Mouse (Mus musculus) embryonic facial prominence, embryonic 12.5 days (tissue): ENCODE data around the gene Wdr91. TPM values are rescaled to one million over a fixed set of nuclear protein-coding genes. Genes with fewer than 3 reads are reported as not detected.

Experiments
- ATAC-seq: fragments of 200-750 bp; cut with Nextera tagmentation; 2 replicates; pipeline ENCODE4 v1.8.0; 2017; ENCODE audit not compliant: insufficient number of reproducible peaks, insufficient read depth, low FRiP score, low TSS enrichment
- H3K27ac ChIP-seq: fragments of 300-500 bp; sonication (generic); 2 replicates; pipeline ENCODE4 v1.5.1; 2016; ENCODE audit warnings: mild to moderate bottlenecking
- H3K27me3 ChIP-seq: fragments of 300-500 bp; sonication (generic); 2 replicates; pipeline ENCODE4 v1.6.1; 2016; ENCODE audit warnings: mild to moderate bottlenecking, moderate library complexity
- H3K36me3 ChIP-seq: fragments of 300-500 bp; sonication (generic); 2 replicates; pipeline ENCODE4 v1.6.1; 2016; ENCODE audit warnings: mild to moderate bottlenecking
- H3K4me1 ChIP-seq: fragments of 300-500 bp; sonication (generic); 2 replicates; pipeline ENCODE4 v1.6.1; 2016
- H3K4me2 ChIP-seq: fragments of 300-500 bp; sonication (generic); replicated peaks from 2 replicates; pipeline ENCODE4 v1.6.1; 2016; ENCODE audit warnings: mild to moderate bottlenecking, moderate library complexity
- H3K4me3 ChIP-seq: fragments of 300-500 bp; sonication (generic); 2 replicates; pipeline ENCODE4 v1.5.1; 2016; ENCODE audit warnings: mild to moderate bottlenecking
- H3K9ac ChIP-seq: fragments of 300-500 bp; sonication (generic); 2 replicates; pipeline ENCODE4 v1.6.1; 2016; ENCODE audit warnings: mild to moderate bottlenecking, moderate library complexity
- H3K9me3 ChIP-seq: fragments of 300-500 bp; sonication (generic); 2 replicates; pipeline ENCODE4 v1.6.1; 2016; ENCODE audit warnings: mild to moderate bottlenecking, moderate library complexity
- WGBS: fragments of 180-500 bp; shearing (Covaris S2); methylation state at CpG from one replicate; pipeline ENCODE4 v1.1.7; 2016; 5-methylcytosine and 5-hydroxymethylcytosine counted together
- polyA plus RNA-seq: library from polyadenylated mRNA; unstranded; fragments of >200 nt; fragmentation: Nextera tagmentation; extraction: Ambion mirVana; gene quantifications from 2 replicates; pipeline ENCODE4 v1.2.1, GENCODE M21; 2016

Wdr91 gene
- polyA plus RNA-seq, 1 experiment from 2014 or later: 12.7 TPM

GRCm38 (mm10) chr6:34867301-34867994, 43.2 kb downstream of the Wdr91 start:
- Histone ChIP-seq H3K4me3 (no peak overlapping the region), H3K36me3 (no peaks in the 10 kb centered on the region), H3K27ac (no peak overlapping the region), H3K4me2 (no peak overlapping the region), H3K9ac (no peak overlapping the region), H3K4me1 (peaks cover 23% of the 10 kb centered on the region), H3K27me3 (no peaks in the 10 kb centered on the region), H3K9me3 (no peaks in the 10 kb centered on the region)
- 70% methylated on average over 16 of the region's 16 CpGs for WGBS
- no peak for ATAC-seq

DNA sequence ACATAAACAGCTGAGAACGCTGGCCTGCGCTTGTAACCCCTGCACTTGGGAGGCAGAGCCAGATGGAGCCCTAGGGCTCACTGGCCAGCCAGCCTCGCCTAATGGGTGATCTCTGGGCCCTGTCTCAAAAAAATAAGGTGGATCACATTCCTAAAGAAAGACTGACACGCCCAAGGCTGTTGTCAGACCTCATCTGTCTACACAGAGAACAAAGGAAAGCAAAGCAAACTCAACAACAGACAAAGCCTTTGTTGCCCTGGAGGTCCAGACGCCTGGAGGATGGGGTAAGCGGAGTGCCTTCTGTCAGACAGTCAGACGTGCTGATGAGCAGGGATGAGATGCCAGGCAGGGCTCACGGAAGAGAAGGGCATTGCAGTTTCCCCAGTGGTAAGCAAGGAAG, 43.9 kb downstream of the Wdr91 start:
- 36% methylated on average over 8 of the region's 8 CpGs for WGBS
- peaks cover 23% of the 10 kb centered on the region for H3K4me1 ChIP-seq
- H3K9ac ChIP-seq: no peak overlapping the region

DNA sequence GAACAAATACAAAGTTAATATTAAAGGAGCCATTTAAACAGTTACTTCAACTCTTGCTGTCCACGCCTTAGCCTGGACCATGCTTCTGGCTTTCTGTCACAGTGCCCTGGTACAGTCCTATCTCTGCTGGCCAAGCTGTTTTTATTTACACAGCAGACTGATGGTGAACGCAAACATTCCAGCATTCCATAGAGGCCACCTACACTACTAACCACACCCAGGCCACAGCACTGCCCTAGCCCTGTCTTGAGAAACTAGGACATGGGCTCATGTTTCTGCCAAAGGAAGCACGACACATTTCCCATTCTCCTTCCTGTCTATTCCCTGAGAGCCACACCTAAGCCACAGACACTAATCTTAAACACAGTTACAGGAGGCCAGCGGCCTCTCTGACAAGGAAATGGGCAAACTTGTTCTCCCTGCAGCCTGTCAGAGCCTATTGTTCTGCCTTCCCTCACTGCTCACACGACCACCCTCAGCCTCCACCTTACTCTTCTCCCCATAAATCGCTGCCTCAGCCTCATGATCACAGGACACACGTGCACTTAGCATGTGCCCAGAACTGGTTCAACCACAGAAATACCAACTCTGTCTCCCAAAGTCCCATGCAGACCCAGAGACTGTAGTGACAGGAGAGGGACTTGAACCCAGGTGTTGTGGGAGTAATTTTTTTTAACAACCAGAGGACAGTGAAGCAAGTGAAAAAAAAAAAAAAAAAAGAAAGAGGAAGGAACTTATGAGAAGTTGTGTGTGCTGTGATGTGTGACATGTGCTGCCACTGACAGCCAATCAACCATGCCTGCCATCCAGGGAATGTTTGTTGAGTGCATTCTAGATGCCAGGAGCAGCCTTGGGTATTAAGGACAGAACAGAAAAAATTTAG, 44.7 kb downstream of the Wdr91 start:
- no peak for ATAC-seq
- H3K9me3 ChIP-seq: no peaks in the 10 kb centered on the region
- no peaks in the 10 kb centered on the region for H3K27me3 ChIP-seq
- 52% methylated on average over 7 of the region's 7 CpGs for WGBS
- H3K36me3 ChIP-seq: no peaks in the 10 kb centered on the region
- H3K9ac ChIP-seq: no peak overlapping the region
- H3K27ac ChIP-seq: no peak overlapping the region
- no peak overlapping the region for H3K4me2 ChIP-seq
- H3K4me3 ChIP-seq: no peak overlapping the region
- peaks cover 21% of the 10 kb centered on the region for H3K4me1 ChIP-seq

More for the DNA sequence above, 43.9 kb downstream of the Wdr91 start:
- no peak overlapping the region for H3K4me3 ChIP-seq
- H3K27ac ChIP-seq: no peak overlapping the region
- no peak overlapping the region for H3K4me2 ChIP-seq
- ATAC-seq: no peak
- H3K9me3 ChIP-seq: no peaks in the 10 kb centered on the region
- H3K36me3 ChIP-seq: no peaks in the 10 kb centered on the region
- H3K27me3 ChIP-seq: no peaks in the 10 kb centered on the region

DNA sequence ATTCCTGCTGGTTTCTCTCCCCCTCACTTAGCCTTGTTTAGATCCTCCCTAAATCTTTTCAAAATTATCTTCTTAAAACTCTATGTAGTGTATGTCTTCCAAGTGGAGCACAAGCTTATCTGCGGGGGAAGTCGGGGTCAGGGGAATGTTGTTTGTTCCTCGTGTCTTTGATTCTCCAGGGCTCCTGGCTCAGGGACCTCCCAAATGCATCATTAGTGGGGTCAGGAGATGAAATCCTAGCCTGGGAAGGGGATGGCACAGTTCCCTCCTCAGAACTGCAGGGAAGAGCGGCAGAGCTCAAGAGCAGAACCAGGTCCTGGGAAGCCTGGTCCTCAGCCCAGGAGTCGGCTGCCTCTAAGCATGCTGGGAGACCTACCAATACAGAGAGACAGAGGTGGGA, 45.5 kb downstream of the Wdr91 start:
- no peaks in the 10 kb centered on the region for H3K36me3 ChIP-seq
- H3K27me3 ChIP-seq: no peaks in the 10 kb centered on the region
- H3K4me3 ChIP-seq: no peak overlapping the region
- H3K27ac ChIP-seq: no peak overlapping the region
- H3K4me2 ChIP-seq: no peak overlapping the region
- no peak for ATAC-seq
- H3K9ac ChIP-seq: no peak overlapping the region
- WGBS: 54% methylated on average over 5 of the region's 5 CpGs
- H3K4me1 ChIP-seq: peaks cover 17% of the 10 kb centered on the region
- no peaks in the 10 kb centered on the region for H3K9me3 ChIP-seq

GRCm38 (mm10) chr6:34863786-34864514, 46.7 kb downstream of the Wdr91 start:
- H3K4me1 ChIP-seq: peaks cover 17% of the 10 kb centered on the region
- no peaks in the 10 kb centered on the region for H3K27me3 ChIP-seq
- H3K9ac ChIP-seq: no peak overlapping the region
- no peak overlapping the region for H3K27ac ChIP-seq
- no peak overlapping the region for H3K4me2 ChIP-seq
- no peak for ATAC-seq
- H3K36me3 ChIP-seq: no peaks in the 10 kb centered on the region
- no peak overlapping the region for H3K4me3 ChIP-seq
- no peaks in the 10 kb centered on the region for H3K9me3 ChIP-seq
- 48% methylated on average over 9 of the region's 9 CpGs for WGBS

DNA sequence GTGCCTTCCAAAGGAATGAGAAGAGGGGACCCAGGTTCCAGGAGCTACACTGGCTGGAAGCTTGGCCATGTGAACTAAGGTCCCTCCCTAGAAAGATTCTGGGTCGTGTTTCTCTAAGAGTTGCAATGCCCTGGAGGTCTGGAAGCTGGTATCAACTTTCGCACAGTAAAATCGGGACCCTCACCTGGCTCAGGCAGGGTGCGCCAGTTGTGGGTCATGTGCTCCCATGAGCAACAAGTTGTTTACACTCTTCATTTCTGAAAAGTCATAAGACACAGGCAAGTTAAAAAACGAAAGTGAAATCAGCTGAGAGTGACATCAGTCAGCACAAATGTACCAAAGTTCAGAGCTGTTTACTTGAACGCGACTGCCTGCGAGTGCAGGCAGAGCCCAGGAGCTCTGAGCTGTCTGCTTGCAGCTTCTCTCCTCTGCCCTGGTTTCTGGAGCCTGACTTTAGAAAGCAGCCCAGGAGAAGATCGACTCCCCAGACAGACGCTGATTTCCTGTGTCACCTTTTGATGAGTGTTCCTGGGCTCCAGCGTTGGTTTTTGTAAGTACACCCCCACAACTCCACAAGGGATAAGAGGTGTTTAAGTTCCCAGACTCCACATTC, 47.8 kb downstream of the Wdr91 start, which contains the start of gene Tmem140:
Gene Tmem140, plus strand, starts transcription at position 356 of the 613 bp plus-strand sequence.
- H3K4me3 ChIP-seq: no peak within 1 kb of the TSS
- no peaks in the 10 kb centered on the region for H3K9me3 ChIP-seq
- peak within 1 kb of the TSS; percentile 19 for H3K4me2 ChIP-seq
- no peak for ATAC-seq
- 34% methylated on average over 11 of the region's 11 CpGs for WGBS
- H3K36me3 ChIP-seq: no peaks in the 10 kb centered on the region
- peaks cover 17% of the 10 kb centered on the region for H3K4me1 ChIP-seq
- no peaks in the 10 kb centered on the region for H3K27me3 ChIP-seq
- H3K9ac ChIP-seq: no peak within 1 kb of the TSS
- H3K27ac ChIP-seq: 0 out of 2 replicates have a peak within 1 kb of the TSS, but pooled peaks have one; percentile 69

- H3K9ac ChIP-seq: no peak overlapping the region
- no peaks in the 10 kb centered on the region for H3K36me3 ChIP-seq
- H3K27ac ChIP-seq: no peak overlapping the region
- no peak for ATAC-seq
- H3K9me3 ChIP-seq: no peaks in the 10 kb centered on the region
- H3K4me2 ChIP-seq: no peak overlapping the region; the same call in 1 of the 2 replicates
- no peaks in the 10 kb centered on the region for H3K27me3 ChIP-seq
- H3K4me3 ChIP-seq: no peak overlapping the region
- 93% methylated on average over 6 of the region's 6 CpGs for WGBS
- H3K4me1 ChIP-seq: peaks cover 17% of the 10 kb centered on the region
Observed at GRCm38 (mm10) chr6:34862381-34862780, 48.3 kb downstream of the Wdr91 start.

DNA sequence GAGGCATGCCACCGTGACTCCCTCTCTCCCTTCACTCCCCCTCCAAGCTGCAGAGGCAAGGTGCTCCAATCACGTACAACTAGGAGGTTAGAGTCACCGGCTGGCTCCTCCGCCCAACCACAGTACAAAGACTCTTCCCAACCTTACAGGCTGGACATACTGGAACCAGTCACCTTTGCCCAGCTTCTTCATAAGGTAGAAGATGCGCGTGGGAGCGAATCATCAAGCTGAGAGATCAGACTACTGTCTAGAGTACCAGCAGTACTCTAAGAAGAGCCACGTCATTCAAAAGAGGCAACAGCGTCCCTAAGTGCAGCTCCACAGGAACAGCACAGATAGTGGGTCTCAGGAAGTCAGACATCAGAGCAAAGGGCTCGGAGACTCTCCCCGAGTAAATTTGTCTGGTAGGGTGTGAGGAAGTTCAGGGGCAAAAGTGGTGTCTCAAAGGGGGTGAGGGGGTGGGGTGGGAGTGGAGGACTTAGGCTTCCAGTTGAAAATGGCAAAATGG, 49.1 kb downstream of the Wdr91 start:
- no peak overlapping the region for H3K9ac ChIP-seq
- no peak for ATAC-seq
- no peak overlapping the region for H3K4me3 ChIP-seq
- H3K27ac ChIP-seq: no peak overlapping the region
- H3K4me2 ChIP-seq: no peak overlapping the region
- no peaks in the 10 kb centered on the region for H3K27me3 ChIP-seq
- peaks cover 12% of the 10 kb centered on the region; the same call in 1 of the 2 replicates for H3K4me1 ChIP-seq
- WGBS: 90% methylated on average over 11 of the region's 11 CpGs
- H3K9me3 ChIP-seq: no peaks in the 10 kb centered on the region
- H3K36me3 ChIP-seq: no peaks in the 10 kb centered on the region

DNA sequence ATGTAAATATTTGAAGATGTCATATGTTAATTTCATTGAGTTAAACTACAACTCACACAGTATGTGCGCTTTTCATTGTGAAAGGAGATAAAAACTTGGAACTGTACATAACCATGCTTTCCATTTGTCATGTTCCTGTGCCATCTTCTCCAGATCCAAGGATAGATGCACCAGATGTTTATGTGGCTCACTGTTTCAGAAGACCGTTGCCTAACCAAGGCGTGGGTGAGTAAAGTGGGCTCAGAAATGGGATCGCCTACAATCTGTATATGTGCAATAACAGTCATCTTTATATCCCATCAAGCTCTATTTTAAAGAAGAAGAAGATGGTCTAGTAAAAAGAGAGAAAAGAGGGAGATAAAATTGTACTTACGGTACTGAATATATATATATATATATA, 78.3 kb downstream of the Wdr91 start:
- no peaks in the 10 kb centered on the region for H3K27me3 ChIP-seq

More for the DNA sequence above, 78.3 kb downstream of the Wdr91 start:
- H3K27ac ChIP-seq: no peak overlapping the region
- no peaks in the 10 kb centered on the region for H3K4me1 ChIP-seq
- H3K4me2 ChIP-seq: no peak overlapping the region
- ATAC-seq: no peak
- WGBS: 95% methylated on average over 5 of the region's 5 CpGs
- no peaks in the 10 kb centered on the region for H3K36me3 ChIP-seq
- H3K9me3 ChIP-seq: no peaks in the 10 kb centered on the region
- H3K4me3 ChIP-seq: no peak overlapping the region
- H3K9ac ChIP-seq: no peak overlapping the region
